Mouse (Mus musculus) forebrain, embryonic 12.5 days (tissue): ENCODE results near the gene Cux1. TPM values are rescaled to one million over a fixed set of nuclear protein-coding genes. Genes with fewer than 3 reads are reported as not detected.

Experiments
- ATAC-seq: fragments of 200-750 bp; cut with Nextera tagmentation; 2 replicates; pipeline ENCODE4 v1.8.0; 2017; ENCODE audit warnings: moderate TSS enrichment; ENCODE audit not compliant: low FRiP score
- H3K27ac ChIP-seq: fragments of 300-500 bp; sonication (generic); 2 replicates; pipeline ENCODE4 v1.5.1; 2016; ENCODE audit warnings: mild to moderate bottlenecking
- H3K27me3 ChIP-seq: fragments of 300-500 bp; sonication (generic); 2 replicates; pipeline ENCODE4 v1.6.1; 2016; ENCODE audit warnings: mild to moderate bottlenecking
- H3K36me3 ChIP-seq: fragments of 300-500 bp; sonication (generic); replicated peaks from 2 replicates; pipeline ENCODE4 v1.6.1; 2016; ENCODE audit warnings: mild to moderate bottlenecking
- H3K4me1 ChIP-seq: fragments of 300-500 bp; sonication (generic); 2 replicates; pipeline ENCODE4 v1.6.1; 2016
- H3K4me2 ChIP-seq: fragments of 300-500 bp; sonication (generic); 2 replicates; pipeline ENCODE4 v1.6.1; 2016; ENCODE audit warnings: mild to moderate bottlenecking, moderate library complexity
- H3K4me3 ChIP-seq: fragments of 300-500 bp; sonication (generic); replicated peaks from 2 replicates; pipeline ENCODE4 v1.5.1; 2016; ENCODE audit warnings: mild to moderate bottlenecking
- H3K9ac ChIP-seq: fragments of 300-500 bp; sonication (generic); 2 replicates; pipeline ENCODE4 v1.6.1; 2016; ENCODE audit warnings: mild to moderate bottlenecking
- H3K9me3 ChIP-seq: fragments of 300-500 bp; sonication (generic); 2 replicates; pipeline ENCODE4 v1.6.1; 2016
- WGBS: fragments of 180-500 bp; shearing (Covaris S2); methylation state at CpG from one replicate; pipeline ENCODE4 v1.1.7; 2016; 5-methylcytosine and 5-hydroxymethylcytosine counted together
- polyA plus RNA-seq: library from polyadenylated mRNA; unstranded; fragments of >200 nt; fragmentation: Nextera tagmentation; extraction: Ambion mirVana; gene quantifications from 2 replicates; pipeline ENCODE4 v1.2.1, GENCODE M21; 2016

The Cux1 gene
- polyA plus RNA-seq, 1 experiment from 2014 or later: 157 TPM

- Histone ChIP-seq H3K9ac (peak overlapping the region; percentile 96), H3K4me2 (peak overlapping the region; percentile 96), H3K27ac (peak overlapping the region; percentile 96; the same call in 1 of the 2 replicates), H3K27me3 (peaks cover 18% of the 10 kb centered on the region), H3K9me3 (no peaks in the 10 kb centered on the region), H3K4me1 (peaks cover 44% of the 10 kb centered on the region), H3K36me3 (no peaks in the 10 kb centered on the region), H3K4me3 (peak overlapping the region; percentile 95)
- no peak for ATAC-seq
- WGBS: under 1% methylated on average over 32 of the region's 32 CpGs
These were observed 1.9 kb downstream of the Cux1 start for GRCm38 (mm10) chr5:136565311-136565811.

- Histone ChIP-seq H3K27me3 (peaks cover 12% of the 10 kb centered on the region), H3K4me1 (peaks cover 47% of the 10 kb centered on the region), H3K9ac (peak overlapping the region; percentile 96), H3K36me3 (no peaks in the 10 kb centered on the region), H3K27ac (peak overlapping the region; percentile 96; the same call in 1 of the 2 replicates), H3K4me3 (peak overlapping the region; percentile 95), H3K9me3 (no peaks in the 10 kb centered on the region), H3K4me2 (peak overlapping the region; percentile 96)
- WGBS: 45% methylated on average over 11 of the region's 11 CpGs
- no peak for ATAC-seq
These were observed 2.5 kb downstream of the Cux1 start for GRCm38 (mm10) chr5:136564613-136565299.

GRCm38 (mm10) chr5:136563996-136564395, 3.3 kb downstream of the Cux1 start:
- Histone ChIP-seq H3K27me3 (peaks cover 8% of the 10 kb centered on the region), H3K4me2 (peak overlapping the region; percentile 96), H3K36me3 (no peaks in the 10 kb centered on the region), H3K27ac (no peak overlapping the region), H3K4me1 (peaks cover 45% of the 10 kb centered on the region), H3K9ac (no peak overlapping the region; the same call in 1 of the 2 replicates), H3K9me3 (no peaks in the 10 kb centered on the region), H3K4me3 (0 out of 2 replicates have a peak overlapping the region, but pooled peaks have one; percentile 7)
- 57% methylated on average over 3 of the region's 3 CpGs for WGBS
- ATAC-seq: no peak

GRCm38 (mm10) chr5:136563104-136563503, 4.2 kb downstream of the Cux1 start:
- H3K4me3 ChIP-seq: no peak overlapping the region

GRCm38 (mm10) chr5:136562212-136562611, 5.1 kb downstream of the Cux1 start:
- Histone ChIP-seq H3K4me3 (no peak overlapping the region), H3K4me2 (no peak overlapping the region), H3K9me3 (no peaks in the 10 kb centered on the region), H3K36me3 (no peaks in the 10 kb centered on the region; the same call in 1 of the 2 replicates), H3K4me1 (peaks cover 43% of the 10 kb centered on the region), H3K9ac (no peak overlapping the region), H3K27ac (no peak overlapping the region), H3K27me3 (no peaks in the 10 kb centered on the region)
- ATAC-seq: no peak
- WGBS: 82% methylated on average over 1 of the region's 1 CpGs

More at GRCm38 (mm10) chr5:136563104-136563503, 4.2 kb downstream of the Cux1 start:
- Histone ChIP-seq H3K36me3 (no peaks in the 10 kb centered on the region), H3K9me3 (no peaks in the 10 kb centered on the region), H3K9ac (no peak overlapping the region), H3K27me3 (peaks cover 3% of the 10 kb centered on the region; the same call in 1 of the 2 replicates), H3K27ac (no peak overlapping the region), H3K4me1 (peaks cover 38% of the 10 kb centered on the region), H3K4me2 (no peak overlapping the region)
- WGBS: 62% methylated on average over 4 of the region's 4 CpGs
- no peak for ATAC-seq

- peaks cover 49% of the 10 kb centered on the region for H3K4me1 ChIP-seq
- WGBS: 86% methylated on average over 1 of the region's 1 CpGs
These were observed 5.6 kb downstream of the Cux1 start for GRCm38 (mm10) chr5:136561641-136562040.

GRCm38 (mm10) chr5:136560656-136561055, 6.6 kb downstream of the Cux1 start:
- Histone ChIP-seq H3K4me2 (no peak overlapping the region), H3K4me1 (peaks cover 59% of the 10 kb centered on the region), H3K27ac (no peak overlapping the region), H3K4me3 (no peak overlapping the region), H3K36me3 (no peaks in the 10 kb centered on the region; the same call in 1 of the 2 replicates), H3K27me3 (no peaks in the 10 kb centered on the region), H3K9me3 (no peaks in the 10 kb centered on the region), H3K9ac (no peak overlapping the region)
- no peak for ATAC-seq
- WGBS: 77% methylated on average over 7 of the region's 7 CpGs

More at GRCm38 (mm10) chr5:136561641-136562040, 5.6 kb downstream of the Cux1 start:
- Histone ChIP-seq H3K27ac (no peak overlapping the region), H3K36me3 (no peaks in the 10 kb centered on the region; the same call in 1 of the 2 replicates), H3K4me3 (no peak overlapping the region), H3K27me3 (no peaks in the 10 kb centered on the region), H3K9ac (no peak overlapping the region), H3K4me2 (no peak overlapping the region), H3K9me3 (no peaks in the 10 kb centered on the region)
- no peak for ATAC-seq

GRCm38 (mm10) chr5:136557446-136557845, 9.8 kb downstream of the Cux1 start:
- WGBS: 81% methylated on average over 4 of the region's 4 CpGs
- no peaks in the 10 kb centered on the region for H3K27me3 ChIP-seq
- no peak overlapping the region for H3K9ac ChIP-seq
- peaks cover 44% of the 10 kb centered on the region for H3K4me1 ChIP-seq
- no peaks in the 10 kb centered on the region; the same call in 1 of the 2 replicates for H3K36me3 ChIP-seq
- no peak for ATAC-seq
- H3K4me2 ChIP-seq: no peak overlapping the region
- H3K9me3 ChIP-seq: no peaks in the 10 kb centered on the region
- no peak overlapping the region for H3K4me3 ChIP-seq
- H3K27ac ChIP-seq: no peak overlapping the region

GRCm38 (mm10) chr5:136556328-136557262, 10.7 kb downstream of the Cux1 start:
- ATAC-seq: no peak
- Histone ChIP-seq H3K27me3 (no peaks in the 10 kb centered on the region), H3K4me3 (no peak overlapping the region), H3K36me3 (no peaks in the 10 kb centered on the region; the same call in 1 of the 2 replicates), H3K4me1 (peaks cover 51% of the 10 kb centered on the region), H3K9ac (no peak overlapping the region), H3K27ac (0 out of 2 replicates have a peak overlapping the region, but pooled peaks have one; percentile 36), H3K9me3 (no peaks in the 10 kb centered on the region), H3K4me2 (no peak overlapping the region)
- WGBS: 85% methylated on average over 14 of the region's 14 CpGs

GRCm38 (mm10) chr5:136555703-136556102, 11.6 kb downstream of the Cux1 start:
- H3K9ac ChIP-seq: no peak overlapping the region
- no peaks in the 10 kb centered on the region; the same call in 1 of the 2 replicates for H3K36me3 ChIP-seq
- no peaks in the 10 kb centered on the region for H3K9me3 ChIP-seq
- peaks cover 52% of the 10 kb centered on the region for H3K4me1 ChIP-seq
- H3K27ac ChIP-seq: peak overlapping the region; percentile 36; the same call in 1 of the 2 replicates
- 49% methylated on average over 5 of the region's 5 CpGs for WGBS
- no peak for ATAC-seq
- no peak overlapping the region for H3K4me3 ChIP-seq
- H3K27me3 ChIP-seq: no peaks in the 10 kb centered on the region
- no peak overlapping the region for H3K4me2 ChIP-seq

GRCm38 (mm10) chr5:136552832-136553231, 14.5 kb downstream of the Cux1 start:
- H3K36me3 ChIP-seq: no peaks in the 10 kb centered on the region; the same call in 1 of the 2 replicates
- ATAC-seq: no peak
- H3K4me1 ChIP-seq: peaks cover 59% of the 10 kb centered on the region
- H3K4me3 ChIP-seq: no peak overlapping the region
- no peak overlapping the region for H3K4me2 ChIP-seq
- H3K9ac ChIP-seq: no peak overlapping the region
- no peaks in the 10 kb centered on the region for H3K9me3 ChIP-seq
- H3K27me3 ChIP-seq: no peaks in the 10 kb centered on the region
- H3K27ac ChIP-seq: no peak overlapping the region

- no peak overlapping the region for H3K27ac ChIP-seq
- no peak overlapping the region for H3K4me3 ChIP-seq
- WGBS: 89% methylated on average over 3 of the region's 3 CpGs
- no peaks in the 10 kb centered on the region for H3K9me3 ChIP-seq
- peaks cover 53% of the 10 kb centered on the region for H3K4me1 ChIP-seq
- ATAC-seq: no peak
- no peaks in the 10 kb centered on the region for H3K27me3 ChIP-seq
- H3K36me3 ChIP-seq: no peaks in the 10 kb centered on the region
- no peak overlapping the region for H3K4me2 ChIP-seq
- no peak overlapping the region for H3K9ac ChIP-seq
These were observed 15.2 kb downstream of the Cux1 start for GRCm38 (mm10) chr5:136552093-136552492.
